Mouse (Mus musculus): ENCODE results near the gene Med12l. TPM values are rescaled to one million over a fixed set of nuclear protein-coding genes. Genes with fewer than 3 reads are reported as not detected.
"Not testable (repeated sequence)": the region's sequence is repeated elsewhere in the genome, so short reads cannot be mapped to it uniquely, and the experiment has no call there.

Med12l gene
- polyA plus RNA-seq, 1 experiment from 2014 or later: 5.5 TPM

DNA sequence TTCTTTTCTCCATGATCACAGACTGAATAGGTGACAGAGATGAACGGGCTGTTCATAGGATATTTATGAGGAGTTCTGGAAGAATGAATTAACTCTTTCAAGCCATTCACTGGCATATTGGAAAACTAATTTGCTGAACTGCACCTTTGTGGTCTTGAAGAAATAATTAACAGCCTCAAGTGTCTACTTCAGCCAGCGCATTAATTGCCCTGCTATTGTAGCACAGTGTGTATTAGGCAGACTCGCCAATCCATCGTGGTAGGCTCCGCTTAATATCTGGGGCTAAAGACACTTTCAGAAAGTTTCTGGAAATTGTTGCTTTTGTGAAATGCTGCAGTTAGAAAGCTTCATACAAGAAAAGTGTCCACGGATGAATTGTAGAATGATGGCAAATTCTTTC, 35.9 kb downstream of the Med12l start:
- no peak for ATAC-seq (replicated peaks; ENCODE audit: low FRiP score)
- no peaks in the 10 kb centered on the region for H3K27me3 ChIP-seq (ENCODE audit: control insufficient read depth, insufficient read depth, low read length)
- H3K4me1 ChIP-seq (replicated peaks; ENCODE audit: control insufficient read depth, insufficient read depth, low read length): no peaks in the 10 kb centered on the region
- H3K9me3 ChIP-seq (ENCODE audit: control insufficient read depth, low read length): no peaks in the 10 kb centered on the region
- DNase-seq (ENCODE audit: low spot score): no peak
- no peak overlapping the region for H3K9ac ChIP-seq (ENCODE audit: low read length)
- no peak overlapping the region for H3K4me2 ChIP-seq (ENCODE audit: low read depth, low read length, severe bottlenecking)
- no peak overlapping the region for H3K4me3 ChIP-seq (ENCODE audit: low read depth, low read length)
- 60% methylated on average over 6 of the region's 6 CpGs for WGBS
- H3K36me3 ChIP-seq (ENCODE audit: control insufficient read depth, insufficient read depth, low read length): no peaks in the 10 kb centered on the region
- H3K27ac ChIP-seq (ENCODE audit: low read depth, low read length): no peak overlapping the region

DNA sequence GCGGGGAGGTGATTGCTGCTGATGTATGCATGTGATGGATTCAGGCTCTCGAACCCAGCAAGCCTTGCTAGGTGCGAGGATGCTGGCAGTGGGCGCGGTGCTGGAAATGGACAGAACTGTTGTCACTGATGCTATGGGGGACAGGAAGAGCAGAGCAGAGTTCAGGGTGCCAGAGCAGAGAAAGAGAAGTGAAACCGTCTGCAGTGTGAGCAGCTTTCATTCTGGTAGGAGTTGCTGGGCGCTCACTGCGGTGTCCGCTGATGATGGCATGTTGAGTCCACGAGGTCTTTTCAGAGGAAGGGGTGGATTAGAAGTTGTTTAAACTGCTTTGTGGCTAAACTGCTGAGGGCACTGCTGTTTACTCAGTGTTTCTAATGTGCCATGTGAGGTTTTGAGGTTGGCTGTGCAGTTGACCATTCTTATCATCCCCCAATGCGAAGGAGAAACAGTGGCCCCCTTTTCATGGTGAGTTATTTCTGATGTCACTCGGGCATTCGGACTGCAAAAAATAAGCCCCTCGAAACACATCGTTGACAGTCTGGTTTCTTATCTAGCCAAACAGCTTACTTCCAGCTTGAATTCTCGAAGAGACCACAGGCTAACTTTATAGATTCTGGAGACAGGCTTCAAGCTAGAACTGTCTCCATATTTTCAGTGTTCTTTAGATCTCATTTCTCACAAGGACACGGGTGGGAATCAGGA, 49.4 kb downstream of the Med12l start:
- no peaks in the 10 kb centered on the region for H3K4me1 ChIP-seq (replicated peaks; ENCODE audit: control insufficient read depth, insufficient read depth, low read length)
- H3K4me3 ChIP-seq (ENCODE audit: low read depth, low read length): no peak overlapping the region
- H3K27ac ChIP-seq (ENCODE audit: low read depth, low read length): no peak overlapping the region
- DNase-seq (ENCODE audit: low spot score): no peak
- no peaks in the 10 kb centered on the region for H3K9me3 ChIP-seq (ENCODE audit: control insufficient read depth, low read length)
- WGBS: 89% methylated on average over 17 of the region's 17 CpGs
- no peaks in the 10 kb centered on the region for H3K36me3 ChIP-seq (ENCODE audit: control insufficient read depth, insufficient read depth, low read length)
- ATAC-seq (replicated peaks; ENCODE audit: low FRiP score): no peak
- no peak overlapping the region for H3K9ac ChIP-seq (ENCODE audit: low read length)
- H3K4me2 ChIP-seq (ENCODE audit: low read depth, low read length, severe bottlenecking): no peak overlapping the region
- no peaks in the 10 kb centered on the region for H3K27me3 ChIP-seq (ENCODE audit: control insufficient read depth, insufficient read depth, low read length)

DNA sequence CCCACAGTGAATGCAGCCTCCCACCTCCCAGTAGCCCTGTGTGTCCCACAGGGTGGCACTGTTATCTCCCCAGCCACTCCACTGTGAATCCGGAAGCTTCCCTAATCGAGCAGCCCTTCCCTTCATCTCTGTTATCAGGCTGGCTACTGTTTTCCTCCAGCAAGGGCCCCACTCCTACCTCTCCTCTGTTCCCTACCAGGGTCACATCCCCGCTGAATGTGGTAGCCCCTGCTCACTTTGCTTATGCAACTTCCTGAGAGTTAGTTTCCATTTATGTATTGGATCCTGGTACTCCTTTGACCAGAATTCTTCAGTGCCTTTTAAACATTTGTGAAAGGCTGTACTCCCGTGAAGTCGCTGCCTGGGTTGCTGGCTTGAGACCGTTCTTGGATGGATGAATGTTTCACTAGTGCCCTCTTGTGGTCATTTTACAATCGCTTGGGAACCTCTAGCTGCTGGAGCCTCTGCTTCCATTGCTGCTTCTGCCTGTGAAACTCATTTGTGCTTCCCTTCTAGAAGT, 53.5 kb downstream of the Med12l start:
- Histone ChIP-seq H3K4me1 (replicated peaks; ENCODE audit: control insufficient read depth, insufficient read depth, low read length) (no peaks in the 10 kb centered on the region), H3K9ac (ENCODE audit: low read length) (no peak overlapping the region), H3K27ac (ENCODE audit: low read depth, low read length) (no peak overlapping the region), H3K36me3 (ENCODE audit: control insufficient read depth, insufficient read depth, low read length) (no peaks in the 10 kb centered on the region), H3K9me3 (ENCODE audit: control insufficient read depth, low read length) (no peaks in the 10 kb centered on the region), H3K4me2 (ENCODE audit: low read depth, low read length, severe bottlenecking) (no peak overlapping the region), H3K27me3 (ENCODE audit: control insufficient read depth, insufficient read depth, low read length) (no peaks in the 10 kb centered on the region), H3K4me3 (ENCODE audit: low read depth, low read length) (no peak overlapping the region)
- ATAC-seq (replicated peaks; ENCODE audit: low FRiP score) (peak; percentile 78), DNase-seq (ENCODE audit: low spot score) (peak; percentile 72)
- 2% methylated on average over 7 of the region's 7 CpGs for WGBS

DNA sequence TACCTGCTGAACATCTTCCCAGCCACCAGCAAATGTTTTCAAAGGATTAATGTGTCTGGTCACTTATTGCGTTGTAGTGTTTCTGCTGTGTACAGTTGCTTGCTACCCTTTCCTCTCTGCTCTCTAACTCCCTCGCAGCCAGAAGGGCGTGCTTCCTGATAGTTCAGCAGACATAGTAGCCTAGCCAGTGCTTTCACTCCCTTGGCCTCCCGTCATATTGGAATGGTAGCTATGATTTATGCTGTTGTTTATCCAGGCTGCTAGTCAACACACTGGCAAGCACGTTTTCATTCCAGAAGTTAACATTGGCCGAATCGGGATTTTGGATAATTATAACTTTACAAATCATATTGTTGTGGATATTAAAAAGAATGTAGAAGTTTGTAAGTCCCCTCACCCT, 54.5 kb downstream of the Med12l start:
- no peaks in the 10 kb centered on the region for H3K9me3 ChIP-seq (ENCODE audit: control insufficient read depth, low read length)
- 87% methylated on average over 7 of the region's 7 CpGs for WGBS
- H3K27me3 ChIP-seq (ENCODE audit: control insufficient read depth, insufficient read depth, low read length): no peaks in the 10 kb centered on the region
- no peak overlapping the region for H3K4me3 ChIP-seq (ENCODE audit: low read depth, low read length)
- no peaks in the 10 kb centered on the region for H3K4me1 ChIP-seq (replicated peaks; ENCODE audit: control insufficient read depth, insufficient read depth, low read length)
- no peak for ATAC-seq (replicated peaks; ENCODE audit: low FRiP score)
- no peak overlapping the region for H3K9ac ChIP-seq (ENCODE audit: low read length)
- H3K4me2 ChIP-seq (ENCODE audit: low read depth, low read length, severe bottlenecking): no peak overlapping the region
- no peak overlapping the region for H3K27ac ChIP-seq (ENCODE audit: low read depth, low read length)
- H3K36me3 ChIP-seq (ENCODE audit: control insufficient read depth, insufficient read depth, low read length): no peaks in the 10 kb centered on the region
- no peak for DNase-seq (ENCODE audit: low spot score)

DNA sequence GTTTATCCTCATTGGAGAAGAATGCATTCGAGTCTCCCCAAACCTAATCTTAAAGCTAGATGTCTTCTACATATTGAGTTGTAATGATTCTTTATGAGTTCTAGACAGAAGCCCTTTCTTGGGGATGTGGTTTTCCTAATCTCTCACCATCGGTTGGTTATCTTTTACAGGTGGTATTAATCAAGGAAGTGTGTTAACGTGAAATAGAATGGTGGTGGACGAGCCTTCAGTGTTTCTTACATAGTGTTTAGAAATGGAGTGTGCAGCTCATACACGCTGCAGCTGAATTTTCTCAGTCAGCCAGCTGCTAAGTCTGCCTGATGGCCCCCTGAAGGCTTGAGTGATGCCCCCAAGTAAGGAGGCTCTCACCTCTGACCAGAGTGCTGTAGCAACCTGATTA, 56.5 kb downstream of the Med12l start:
- Histone ChIP-seq H3K36me3 (ENCODE audit: control insufficient read depth, insufficient read depth, low read length) (no peaks in the 10 kb centered on the region), H3K27me3 (ENCODE audit: control insufficient read depth, insufficient read depth, low read length) (no peaks in the 10 kb centered on the region), H3K4me1 (replicated peaks; ENCODE audit: control insufficient read depth, insufficient read depth, low read length) (no peaks in the 10 kb centered on the region), H3K27ac (ENCODE audit: low read depth, low read length) (no peak overlapping the region), H3K4me3 (ENCODE audit: low read depth, low read length) (no peak overlapping the region), H3K9me3 (ENCODE audit: control insufficient read depth, low read length) (no peaks in the 10 kb centered on the region), H3K4me2 (ENCODE audit: low read depth, low read length, severe bottlenecking) (no peak overlapping the region), H3K9ac (ENCODE audit: low read length) (no peak overlapping the region)
- no peak for ATAC-seq (replicated peaks; ENCODE audit: low FRiP score)
- no peak for DNase-seq (ENCODE audit: low spot score)
- 71% methylated on average over 5 of the region's 5 CpGs for WGBS

DNA sequence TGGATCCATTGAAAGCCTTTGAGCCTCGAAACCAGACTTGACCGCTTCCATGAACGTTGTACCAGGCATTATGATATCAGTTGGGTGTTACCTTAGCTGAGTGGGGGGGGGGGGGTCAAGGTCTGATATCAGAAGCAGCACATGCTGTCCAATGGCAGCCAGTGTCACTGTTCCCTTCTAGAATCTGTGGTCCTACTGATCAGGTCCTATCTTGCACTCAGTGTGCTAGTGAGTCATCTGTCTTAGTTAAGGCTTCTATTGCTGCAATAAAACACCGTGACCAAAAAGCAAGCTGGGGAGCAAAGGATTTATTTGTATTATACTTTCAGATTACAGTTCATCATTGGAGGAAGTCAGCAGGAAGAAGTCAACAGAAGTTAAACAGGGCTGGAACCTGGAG, 57.8 kb downstream of the Med12l start:
- 89% methylated on average over 4 of the region's 4 CpGs for WGBS
- no peaks in the 10 kb centered on the region for H3K36me3 ChIP-seq (ENCODE audit: control insufficient read depth, insufficient read depth, low read length)
- DNase-seq (ENCODE audit: low spot score) (no peak), ATAC-seq (replicated peaks; ENCODE audit: low FRiP score) (no peak)
- H3K4me3 ChIP-seq (ENCODE audit: low read depth, low read length): no peak overlapping the region
- no peaks in the 10 kb centered on the region for H3K27me3 ChIP-seq (ENCODE audit: control insufficient read depth, insufficient read depth, low read length)
- H3K9ac ChIP-seq (ENCODE audit: low read length): no peak overlapping the region
- H3K27ac ChIP-seq (ENCODE audit: low read depth, low read length): no peak overlapping the region
- no peaks in the 10 kb centered on the region for H3K9me3 ChIP-seq (ENCODE audit: control insufficient read depth, low read length)
- no peaks in the 10 kb centered on the region for H3K4me1 ChIP-seq (replicated peaks; ENCODE audit: control insufficient read depth, insufficient read depth, low read length)
- no peak overlapping the region for H3K4me2 ChIP-seq (ENCODE audit: low read depth, low read length, severe bottlenecking)

DNA sequence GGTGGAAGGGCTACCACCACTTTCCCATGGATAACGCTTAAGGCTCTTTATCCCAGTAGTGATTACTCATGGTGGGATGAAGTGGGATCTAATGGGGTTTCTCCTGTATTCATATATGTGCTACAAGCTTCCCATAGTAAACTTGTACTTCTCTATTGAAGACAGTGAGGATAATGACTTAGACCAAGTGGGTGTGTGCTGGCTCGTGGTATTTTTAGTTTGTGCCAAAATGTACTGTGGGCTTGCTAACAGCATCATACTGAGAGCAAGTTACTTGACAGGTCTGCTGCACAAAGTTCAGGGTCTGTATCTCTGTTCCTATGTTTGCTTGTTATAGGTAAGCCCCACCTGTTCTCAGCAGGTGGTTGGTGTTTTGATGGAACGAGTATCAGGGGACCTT, 60.3 kb downstream of the Med12l start:
- no peaks in the 10 kb centered on the region for H3K36me3 ChIP-seq (ENCODE audit: control insufficient read depth, insufficient read depth, low read length)
- DNase-seq (ENCODE audit: low spot score) (no peak), ATAC-seq (replicated peaks; ENCODE audit: low FRiP score) (no peak)
- WGBS: 88% methylated on average over 3 of the region's 3 CpGs
- H3K4me1 ChIP-seq (replicated peaks; ENCODE audit: control insufficient read depth, insufficient read depth, low read length): no peaks in the 10 kb centered on the region
- no peak overlapping the region for H3K4me2 ChIP-seq (ENCODE audit: low read depth, low read length, severe bottlenecking)
- no peak overlapping the region for H3K4me3 ChIP-seq (ENCODE audit: low read depth, low read length)
- H3K9ac ChIP-seq (ENCODE audit: low read length): no peak overlapping the region
- no peaks in the 10 kb centered on the region for H3K27me3 ChIP-seq (ENCODE audit: control insufficient read depth, insufficient read depth, low read length)
- no peak overlapping the region for H3K27ac ChIP-seq (ENCODE audit: low read depth, low read length)
- H3K9me3 ChIP-seq (ENCODE audit: control insufficient read depth, low read length): no peaks in the 10 kb centered on the region

DNA sequence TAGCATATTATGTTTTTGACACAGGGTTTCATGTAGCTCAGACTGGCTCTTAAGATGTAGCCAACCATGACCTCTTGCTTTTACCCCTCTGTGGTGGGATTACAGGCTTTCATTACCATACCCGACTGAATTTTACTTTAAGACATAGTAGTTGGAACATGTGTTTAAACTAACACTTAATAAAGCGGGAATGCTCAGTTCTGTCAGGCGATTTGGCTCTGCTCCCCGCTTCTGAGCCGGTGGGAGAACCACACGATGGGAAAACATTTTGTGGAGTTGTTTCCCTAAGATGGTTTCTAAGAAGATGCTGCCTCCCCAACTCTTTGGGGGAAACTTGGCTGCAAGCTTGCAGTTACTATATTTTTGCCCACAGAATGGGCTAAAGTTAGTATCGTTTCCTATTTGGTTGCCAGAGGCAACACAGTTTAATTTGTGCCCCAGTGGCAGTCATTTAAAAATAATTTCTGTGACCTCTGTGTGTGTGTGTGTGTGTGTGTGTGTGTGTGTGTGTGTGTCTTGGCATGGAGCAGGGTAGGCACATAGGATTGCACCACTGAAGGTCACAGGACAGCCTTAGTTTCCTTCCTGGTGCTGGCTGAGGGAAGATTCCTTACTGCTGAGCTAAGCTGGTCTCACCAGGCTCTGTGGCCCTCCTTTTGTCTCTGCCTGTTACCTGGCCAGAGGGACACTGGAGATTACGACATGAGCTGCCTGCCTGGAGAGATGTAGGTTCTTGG, 61.1 kb downstream of the Med12l start:
- Histone ChIP-seq H3K36me3 (ENCODE audit: control insufficient read depth, insufficient read depth, low read length) (no peaks in the 10 kb centered on the region), H3K9ac (ENCODE audit: low read length) (no peak overlapping the region), H3K4me2 (ENCODE audit: low read depth, low read length, severe bottlenecking) (no peak overlapping the region), H3K27me3 (ENCODE audit: control insufficient read depth, insufficient read depth, low read length) (no peaks in the 10 kb centered on the region), H3K27ac (ENCODE audit: low read depth, low read length) (no peak overlapping the region), H3K4me1 (replicated peaks; ENCODE audit: control insufficient read depth, insufficient read depth, low read length) (no peaks in the 10 kb centered on the region), H3K4me3 (ENCODE audit: low read depth, low read length) (no peak overlapping the region), H3K9me3 (ENCODE audit: control insufficient read depth, low read length) (no peaks in the 10 kb centered on the region)
- ATAC-seq (replicated peaks; ENCODE audit: low FRiP score) (no peak), DNase-seq (ENCODE audit: low spot score) (no peak)
- WGBS: 86% methylated on average over 8 of the region's 8 CpGs

DNA sequence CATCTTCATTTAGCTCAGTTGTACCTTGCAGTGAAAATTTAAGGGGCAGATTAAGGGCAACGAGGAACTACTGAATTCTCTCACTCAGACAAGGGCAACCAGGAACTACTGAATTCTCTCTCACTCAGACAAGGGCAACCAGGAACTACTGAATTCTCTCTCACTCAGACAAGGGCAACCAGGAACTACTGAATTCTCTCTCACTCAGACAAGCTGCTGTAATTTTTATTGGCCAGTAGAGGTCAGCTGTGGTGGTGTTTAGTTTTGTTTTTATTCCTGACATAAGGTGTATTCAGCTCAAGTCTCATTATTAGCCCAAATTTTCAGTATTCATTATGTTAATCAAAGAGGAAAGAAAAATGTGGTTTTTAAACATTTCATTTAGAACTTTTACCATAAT, 63.4 kb downstream of the Med12l start:
- H3K27ac ChIP-seq (ENCODE audit: low read depth, low read length); H3K4me1 ChIP-seq (replicated peaks; ENCODE audit: control insufficient read depth, insufficient read depth, low read length); H3K27me3 ChIP-seq (ENCODE audit: control insufficient read depth, insufficient read depth, low read length); H3K4me2 ChIP-seq (ENCODE audit: low read depth, low read length, severe bottlenecking); H3K9ac ChIP-seq (ENCODE audit: low read length); DNase-seq (ENCODE audit: low spot score); H3K9me3 ChIP-seq (ENCODE audit: control insufficient read depth, low read length); H3K4me3 ChIP-seq (ENCODE audit: low read depth, low read length); ATAC-seq (replicated peaks; ENCODE audit: low FRiP score); H3K36me3 ChIP-seq (ENCODE audit: control insufficient read depth, insufficient read depth, low read length): not testable (repeated sequence)
- WGBS: 84% methylated on average over 1 of the region's 1 CpGs
